9 mouse cellular contexts compared by ENCODE assay signal in genomic region chr10:93070121-93070898, GRCm38 (mm10). TPM values are rescaled to one million over a fixed set of nuclear protein-coding genes. Genes with fewer than 3 reads are reported as not detected.
DNase-seq lines count a peak whose midpoint lies in the region; ATAC-seq and TF ChIP-seq lines count a peak whose summit lies in the region.
"Had no signal": no experiment of that assay in that cellular context is flagged by ENCODE, and none has a peak within 500 bp of the region (broad histone marks: within the 10 kb centered on the region; RNA-seq: fewer than 3 reads in every experiment).

No protein-coding gene starts in this region.

- peak; percentile 88 for TF ChIP-seq RAD21 in CH12.LX (IDR thresholded peaks at IDR 0.05; ENCODE audit: low read depth, low read length)

- H3K27me3 ChIP-seq in forebrain, postnatal 0 days (ENCODE audit: insufficient read depth, low read length), result no peaks in the 10 kb centered on the region
- H3K27me3 ChIP-seq in forebrain, embryonic 10.5 days (ENCODE audit: poor library complexity, severe bottlenecking), result no peaks in the 10 kb centered on the region
- H3K27me3 ChIP-seq in CH12.LX (replicated peaks), result no peaks in the 10 kb centered on the region
- H3K27me3 ChIP-seq: neural tube, embryonic 12.5 days had no signal

- no peaks in the 10 kb centered on the region for H3K36me3 ChIP-seq in forebrain, postnatal 0 days (ENCODE audit: insufficient read depth)
- H3K36me3 ChIP-seq in forebrain, embryonic 10.5 days (replicated peaks), result no peaks in the 10 kb centered on the region
- H3K36me3 ChIP-seq in CH12.LX (replicated peaks in 1 of 2; ENCODE audit: control insufficient read depth in 1 of 2, insufficient read depth in 1 of 2, low read length in 1 of 2), result no peaks in the 10 kb centered on the region
- H3K36me3 ChIP-seq: neural tube, embryonic 12.5 days had no signal

- in situ Hi-C loops in CH12.LX (cut with MboI; ENCODE audit: low pct_ligation_motif_present, low pct_unique_long_range_greater_than_20kb, low sequenced_read_pairs), result loop anchor here (10.0 to 25.0 kb wide), 4 partner anchors 94 to 742 kb away; partner anchors contain the start of genes Cdk17 and Snrpf

- no peak overlapping the region for H3K4me2 ChIP-seq in forebrain, postnatal 0 days (ENCODE audit: low read depth)
- peak overlapping the region; percentile 41; the same call in 1 of the 2 replicates for H3K4me2 ChIP-seq in CH12.LX (ENCODE audit: insufficient read depth, low read depth, poor library complexity, severe bottlenecking)
- H3K4me2 ChIP-seq: neural tube, embryonic 12.5 days had no signal

- TF ChIP-seq EP300 in CH12.LX (IDR thresholded peaks at IDR 0.05; ENCODE audit: low read length), result peak; percentile 92

- H3K9me3 ChIP-seq in forebrain, postnatal 0 days (ENCODE audit: low read length), result no peaks in the 10 kb centered on the region
- no peaks in the 10 kb centered on the region for H3K9me3 ChIP-seq in forebrain, embryonic 10.5 days
- H3K9me3 ChIP-seq in CH12.LX (replicated peaks; ENCODE audit: low read length), result no peaks in the 10 kb centered on the region
- H3K9me3 ChIP-seq: neural tube, embryonic 12.5 days had no signal

- TF ChIP-seq CTCF in forebrain, postnatal 0 days (IDR thresholded peaks at IDR 0.05; ENCODE audit: low read depth), result peak; percentile 68
- TF ChIP-seq CTCF in CH12.LX (conservative IDR thresholded peaks at IDR 0.05 in 1 of 2, IDR thresholded peaks at IDR 0.05 in 1 of 2; ENCODE audit: low read depth in 2 of 2, low read length in 2 of 2), result peak; percentile 88 to 89

- DNase-seq in forebrain, postnatal 0 days, result peak; percentile 74
- no peak for DNase-seq in forebrain, embryonic 10.5 days (ENCODE audit: extremely low spot score, low spot score)
- DNase-seq in CH12.LX (ENCODE audit: extremely low read depth), result peak; percentile 100
- peak; percentile 90 for DNase-seq in c-Kit-positive CD71-negative TER-119-negative erythroid progenitor cells, embryonic 14.5 days (ENCODE audit: low read depth)
- peak; percentile 45 to 61 for DNase-seq in heart, adult 9 months (ENCODE audit: low spot score in 2 of 2)
- DNase-seq in layer of hippocampus, adult 9-11 months, result peak; percentile 85
- peak; percentile 69 for DNase-seq in testis, postnatal 10 days (ENCODE audit: low spot score)

- H3K4me3 ChIP-seq in forebrain, postnatal 0 days (ENCODE audit: low read depth, low read length), result no peak overlapping the region
- no peak overlapping the region for H3K4me3 ChIP-seq in forebrain, embryonic 10.5 days
- H3K4me3 ChIP-seq in CH12.LX (replicated peaks in 1 of 3; ENCODE audit: low read depth in 2 of 3, low read length in 2 of 3, poor library complexity in 1 of 3), result peak overlapping the region in 1 of 3 experiments; percentile 23
- H3K4me3 ChIP-seq: neural tube, embryonic 12.5 days had no signal

- 67% methylated on average over 9 of the region's 9 CpGs for WGBS in forebrain, postnatal 0 days
- WGBS in forebrain, embryonic 10.5 days, result 78% methylated on average over 9 of the region's 9 CpGs

- TF ChIP-seq POLR2A in CH12.LX (IDR thresholded peaks at IDR 0.05; ENCODE audit: low read depth, low read length), result peak; percentile 42; the same call in 1 of the 2 replicates

- H3K79me2 ChIP-seq in CH12.LX (replicated peaks; ENCODE audit: control insufficient read depth, extremely low read depth, insufficient read depth, poor library complexity, severe bottlenecking), result no peaks in the 10 kb centered on the region

- H3K9ac ChIP-seq in forebrain, postnatal 0 days, result no peak overlapping the region
- peak overlapping the region; percentile 6; the same call in 1 of the 2 replicates for H3K9ac ChIP-seq in CH12.LX (ENCODE audit: insufficient read depth, low read depth)
- H3K9ac ChIP-seq: neural tube, embryonic 12.5 days had no signal

- peak; percentile 83 for ATAC-seq in forebrain, postnatal 0 days
- ATAC-seq in megakaryocyte, adult 5-6 weeks (ENCODE audit: poor library complexity, severe bottlenecking), result peak; percentile 95

- H3K4me1 ChIP-seq in forebrain, postnatal 0 days (ENCODE audit: insufficient read depth), result no peaks in the 10 kb centered on the region
- H3K4me1 ChIP-seq in forebrain, embryonic 10.5 days, result peaks cover 3% of the 10 kb centered on the region; the same call in 1 of the 2 replicates
- peaks cover 14 to 61% of the 10 kb centered on the region in 2 experiments for H3K4me1 ChIP-seq in CH12.LX (ENCODE audit: control insufficient read depth in 1 of 2, insufficient read depth in 2 of 2)
- H3K4me1 ChIP-seq: neural tube, embryonic 12.5 days had no signal

- H3K27ac ChIP-seq in forebrain, postnatal 0 days (ENCODE audit: low read depth, low read length), result peak overlapping the region; percentile 54; the same call in 1 of the 2 replicates
- no peak overlapping the region for H3K27ac ChIP-seq in forebrain, embryonic 10.5 days
- H3K27ac ChIP-seq in CH12.LX (ENCODE audit: insufficient read depth, low read depth), result peak overlapping the region; percentile 54; the same call in 1 of the 2 replicates
- H3K27ac ChIP-seq: neural tube, embryonic 12.5 days had no signal

- dilution Hi-C loops in CH12.LX (cut with MboI; ENCODE audit: extremely low pct_ligation_motif_present, extremely low pct_unique_long_range_greater_than_20kb, low sequenced_read_pairs), result no loop called here

TF ChIP-seq in CH12.LX, 34 proteins besides CTCF, POLR2A, EP300 and RAD21:
- TF ChIP-seq UBTF (IDR thresholded peaks at IDR 0.05; ENCODE audit: low read depth, low read length) (no peak), ETS1 (conservative IDR thresholded peaks at IDR 0.05; ENCODE audit: low read depth, low read length) (peak; percentile 90), E2F4 (IDR thresholded peaks at IDR 0.05; ENCODE audit: insufficient replicate concordance, low read depth, low read length) (no peak), MEF2A (IDR thresholded peaks at IDR 0.05; ENCODE audit: borderline replicate concordance, low read depth, low read length) (peak; percentile 86), IRF4 (IDR thresholded peaks at IDR 0.05; ENCODE audit: low read depth, low read length) (peak; percentile 98), CHD2 (IDR thresholded peaks at IDR 0.05; ENCODE audit: low read length) (peak; percentile 97), SIN3A (IDR thresholded peaks at IDR 0.05; ENCODE audit: low read length) (peak; percentile 87), ELF1 (IDR thresholded peaks at IDR 0.05; ENCODE audit: low read depth, low read length) (peak; percentile 90), USF2 (conservative IDR thresholded peaks at IDR 0.05; ENCODE audit: low read depth, low read length) (no peak), NRF1 (IDR thresholded peaks at IDR 0.05; ENCODE audit: low read depth, low read length) (peak; percentile 54; the same call in 1 of the 2 replicates), HCFC1 (IDR thresholded peaks at IDR 0.05; ENCODE audit: low read depth, low read length) (peak; percentile 67), NELFE (IDR thresholded peaks at IDR 0.05; ENCODE audit: low read depth, low read length) (peak; percentile 59; the same call in 1 of the 2 replicates), MAZ (IDR thresholded peaks at IDR 0.05; ENCODE audit: low read depth, low read length) (peak; percentile 98), USF1 (IDR thresholded peaks at IDR 0.05; ENCODE audit: low read depth, low read length) (no peak), BHLHE40 (IDR thresholded peaks at IDR 0.05; ENCODE audit: low read depth, low read length) (peak; percentile 73), ZC3H11A (IDR thresholded peaks at IDR 0.05; ENCODE audit: low read depth, low read length) (peak; percentile 37; the same call in 1 of the 2 replicates), JUND (conservative IDR thresholded peaks at IDR 0.05; ENCODE audit: low read depth, low read length) (peak; percentile 64; the same call in 1 of the 2 replicates), ZKSCAN1 (IDR thresholded peaks at IDR 0.05; ENCODE audit: borderline replicate concordance, low read depth, low read length) (peak; percentile 29; the same call in 1 of the 2 replicates), KAT2A (IDR thresholded peaks at IDR 0.05; ENCODE audit: insufficient replicate concordance, low read length) (no peak), CHD1 (IDR thresholded peaks at IDR 0.05; ENCODE audit: low read depth, low read length) (no peak), PAX5 (IDR thresholded peaks at IDR 0.05; ENCODE audit: low read length) (no peak), RCOR1 (conservative IDR thresholded peaks at IDR 0.05; ENCODE audit: low read depth, low read length) (no peak; the same call in 1 of the 2 replicates), JUN (IDR thresholded peaks at IDR 0.05; ENCODE audit: insufficient read depth, low read depth, low read length) (peak; percentile 53; the same call in 1 of the 2 replicates), ZNF384 (IDR thresholded peaks at IDR 0.05; ENCODE audit: low read depth, low read length) (peak; percentile 99), ZMIZ1 (IDR thresholded peaks at IDR 0.05; ENCODE audit: low read depth, low read length) (no peak), MAX (IDR thresholded peaks at IDR 0.05; ENCODE audit: low read length) (peak; percentile 73; the same call in 1 of the 2 replicates), GABPA (IDR thresholded peaks at IDR 0.05; ENCODE audit: insufficient replicate concordance, low read depth, low read length) (no peak), SMC3 (IDR thresholded peaks at IDR 0.05; ENCODE audit: low read depth, low read length) (peak; percentile 85), MYC (IDR thresholded peaks at IDR 0.05; ENCODE audit: low read depth, low read length) (peak; percentile 78; the same call in 1 of the 2 replicates), TBP (conservative IDR thresholded peaks at IDR 0.05; ENCODE audit: low read depth, low read length) (peak; percentile 71), MAFK (IDR thresholded peaks at IDR 0.05; ENCODE audit: insufficient replicate concordance, low read length) (peak; percentile 79), TCF12 (IDR thresholded peaks at IDR 0.05; ENCODE audit: low read depth, low read length) (peak; percentile 90), POLR2AphosphoS2 (IDR thresholded peaks at IDR 0.05; ENCODE audit: low read depth, low read length) (no peak), MXI1 (IDR thresholded peaks at IDR 0.05; ENCODE audit: low read depth, low read length) (no peak)
TF ChIP-seq in CH12.LX: peak in this region for 22.

RNA-seq across cellular contexts. Expression of gene Cfap54, which starts 11.1 kb away (rescaled TPM):
- 3.2 and 4.8 TPM in 2 replicates for total RNA-seq in forebrain, postnatal 0 days (2014; rRNA removed)
- 1.9 and 4.2 TPM in 2 replicates for polyA plus RNA-seq in forebrain, postnatal 0 days (2015; fragmentation: Nextera tagmentation; extraction: Ambion mirVana)
- 1.1 and 1.3 TPM in 2 replicates for polyA plus RNA-seq in forebrain, embryonic 10.5 days (2016; fragmentation: Nextera tagmentation; extraction: Ambion mirVana)
- total RNA-seq in CH12.LX (2012; rRNA removed), result 0.38 and 0.84 TPM in 2 replicates
- 0.73 and 1.3 TPM in 2 replicates for total RNA-seq in CH12.LX (2014; rRNA removed)
- polyA plus RNA-seq in CH12.LX (2012; ENCODE audit: insufficient read length, low read depth), result 1.3 TPM in 2 replicates
- 0.25 and 0.57 TPM in 2 replicates for total RNA-seq in megakaryocyte, adult 5-6 weeks (2015)
- total RNA-seq in megakaryocyte, adult 5-6 weeks (2017), result 0.24 and 1.1 TPM in 2 replicates
